Mouse (Mus musculus): ENCODE measurements at regions not wholly inside any gene's neighbourhood (a gene's known extent, or its start where the extent isn't known, plus 50 kb on each side); places are given as distances from the start of the nearest gene placed in this dataset.

DNA sequence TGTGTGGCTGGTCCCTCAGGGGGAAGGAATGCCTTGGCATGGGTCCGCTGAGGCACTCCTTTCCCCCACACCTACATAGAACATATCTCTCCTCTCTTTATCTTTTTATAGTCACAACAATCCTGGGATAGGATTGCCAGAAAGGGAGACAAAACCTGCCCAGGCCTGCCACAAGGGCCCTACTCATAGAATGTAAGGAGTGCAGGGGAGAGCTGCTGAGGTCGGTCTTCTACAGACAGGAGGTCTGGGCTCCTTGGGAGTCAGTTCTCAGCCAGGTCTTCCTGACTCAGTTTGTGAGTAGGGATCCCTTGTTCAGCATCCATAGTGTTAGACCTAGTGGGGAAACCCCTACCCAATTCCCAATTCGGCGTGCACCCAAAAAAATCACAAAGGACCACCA lies 70.8 kb upstream of the Cpsf6 start:
- Histone ChIP-seq H3K9me3 (replicated peaks; ENCODE audit: low read length) (no peaks in the 10 kb centered on the region), H3K4me2 (ENCODE audit: insufficient read depth, low read depth, poor library complexity, severe bottlenecking) (no peak overlapping the region), H3K79me2 (replicated peaks; ENCODE audit: control insufficient read depth, extremely low read depth, insufficient read depth, poor library complexity, severe bottlenecking) (no peaks in the 10 kb centered on the region), H3K4me1 (ENCODE audit: control insufficient read depth in 1 of 2, insufficient read depth in 2 of 2) (peaks cover 0 to 15% of the 10 kb centered on the region in 2 experiments; a peak in 2 of 4 replicates), H3K36me3 (replicated peaks in 1 of 2; ENCODE audit: control insufficient read depth in 1 of 2, insufficient read depth in 1 of 2, low read length in 1 of 2) (no peaks in the 10 kb centered on the region), H3K27me3 (replicated peaks) (no peaks in the 10 kb centered on the region), H3K4me3 (replicated peaks in 1 of 3; ENCODE audit: low read depth in 2 of 3, low read length in 2 of 3, poor library complexity in 1 of 3) (no peak overlapping the region), H3K27ac (ENCODE audit: insufficient read depth, low read depth) (no peak overlapping the region), H3K9ac (ENCODE audit: insufficient read depth, low read depth) (no peak overlapping the region)
- no peak for DNase-seq (ENCODE audit: extremely low read depth)
- TF ChIP-seq RCOR1 (conservative IDR thresholded peaks at IDR 0.05; ENCODE audit: low read depth, low read length) = no peak
- no peak for TF ChIP-seq ZC3H11A (IDR thresholded peaks at IDR 0.05; ENCODE audit: low read depth, low read length)
- no peak for TF ChIP-seq PAX5 (IDR thresholded peaks at IDR 0.05; ENCODE audit: low read length)
- no peak for TF ChIP-seq JUND (conservative IDR thresholded peaks at IDR 0.05; ENCODE audit: low read depth, low read length)
- TF ChIP-seq MAFK (IDR thresholded peaks at IDR 0.05; ENCODE audit: insufficient replicate concordance, low read length) = no peak
- TF ChIP-seq RAD21 (IDR thresholded peaks at IDR 0.05; ENCODE audit: low read depth, low read length) = no peak
- no peak for TF ChIP-seq CTCF (conservative IDR thresholded peaks at IDR 0.05 in 1 of 2, IDR thresholded peaks at IDR 0.05 in 1 of 2; ENCODE audit: low read depth in 2 of 2, low read length in 2 of 2)
- TF ChIP-seq CHD2 (IDR thresholded peaks at IDR 0.05; ENCODE audit: low read length) = no peak
- no peak for TF ChIP-seq USF1 (IDR thresholded peaks at IDR 0.05; ENCODE audit: low read depth, low read length)
- TF ChIP-seq SIN3A (IDR thresholded peaks at IDR 0.05; ENCODE audit: low read length) = no peak
- no peak for TF ChIP-seq BHLHE40 (IDR thresholded peaks at IDR 0.05; ENCODE audit: low read depth, low read length)
- no peak for TF ChIP-seq POLR2AphosphoS2 (IDR thresholded peaks at IDR 0.05; ENCODE audit: low read depth, low read length)
- no peak for TF ChIP-seq MAX (IDR thresholded peaks at IDR 0.05; ENCODE audit: low read length)
- no peak for TF ChIP-seq MEF2A (IDR thresholded peaks at IDR 0.05; ENCODE audit: borderline replicate concordance, low read depth, low read length)
- in situ Hi-C loops (cut with MboI; ENCODE audit: low pct_ligation_motif_present, low pct_unique_long_range_greater_than_20kb, low sequenced_read_pairs) (no loop called here), dilution Hi-C loops (cut with MboI; ENCODE audit: extremely low pct_ligation_motif_present, extremely low pct_unique_long_range_greater_than_20kb, low sequenced_read_pairs) (no loop called here)

DNA sequence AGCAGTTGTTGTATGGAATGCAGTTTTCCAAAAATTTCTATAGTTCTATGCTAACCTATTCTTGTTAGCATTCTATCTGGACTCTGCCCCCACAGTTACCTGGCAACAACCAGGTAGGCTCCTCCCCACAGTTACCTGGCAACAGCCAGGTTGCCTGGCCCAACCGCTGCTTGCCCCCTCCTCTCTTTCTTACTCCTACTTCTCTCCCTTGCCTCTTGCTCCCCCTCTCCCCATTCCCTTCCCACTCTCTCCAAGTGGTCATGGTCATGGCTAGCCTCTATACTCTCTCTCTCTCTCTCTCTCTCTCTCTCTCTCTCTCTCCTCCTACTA lies 70.4 kb upstream of the Cpsf6 start:
- Histone ChIP-seq H3K9ac (ENCODE audit: insufficient read depth, low read depth) (no peak overlapping the region), H3K79me2 (replicated peaks; ENCODE audit: control insufficient read depth, extremely low read depth, insufficient read depth, poor library complexity, severe bottlenecking) (no peaks in the 10 kb centered on the region), H3K4me2 (ENCODE audit: insufficient read depth, low read depth, poor library complexity, severe bottlenecking) (no peak overlapping the region), H3K9me3 (replicated peaks; ENCODE audit: low read length) (no peaks in the 10 kb centered on the region), H3K36me3 (replicated peaks in 1 of 2; ENCODE audit: control insufficient read depth in 1 of 2, insufficient read depth in 1 of 2, low read length in 1 of 2) (no peaks in the 10 kb centered on the region), H3K4me1 (ENCODE audit: control insufficient read depth in 1 of 2, insufficient read depth in 2 of 2) (peaks cover 0 to 15% of the 10 kb centered on the region in 2 experiments; a peak in 2 of 4 replicates), H3K4me3 (replicated peaks in 1 of 3; ENCODE audit: low read depth in 2 of 3, low read length in 2 of 3, poor library complexity in 1 of 3) (no peak overlapping the region), H3K27me3 (replicated peaks) (no peaks in the 10 kb centered on the region), H3K27ac (ENCODE audit: insufficient read depth, low read depth) (no peak overlapping the region)
- TF ChIP-seq MYC (IDR thresholded peaks at IDR 0.05; ENCODE audit: low read depth, low read length) (no peak), SIN3A (IDR thresholded peaks at IDR 0.05; ENCODE audit: low read length) (no peak), UBTF (IDR thresholded peaks at IDR 0.05; ENCODE audit: low read depth, low read length) (no peak), CHD2 (IDR thresholded peaks at IDR 0.05; ENCODE audit: low read length) (no peak), MAX (IDR thresholded peaks at IDR 0.05; ENCODE audit: low read length) (no peak), ETS1 (conservative IDR thresholded peaks at IDR 0.05; ENCODE audit: low read depth, low read length) (no peak), JUN (IDR thresholded peaks at IDR 0.05; ENCODE audit: insufficient read depth, low read depth, low read length) (no peak), KAT2A (IDR thresholded peaks at IDR 0.05; ENCODE audit: insufficient replicate concordance, low read length) (no peak)
- in situ Hi-C loops (cut with MboI; ENCODE audit: low pct_ligation_motif_present, low pct_unique_long_range_greater_than_20kb, low sequenced_read_pairs) = no loop called here
- DNase-seq (ENCODE audit: extremely low read depth) = no peak
- dilution Hi-C loops (cut with MboI; ENCODE audit: extremely low pct_ligation_motif_present, extremely low pct_unique_long_range_greater_than_20kb, low sequenced_read_pairs) = no loop called here

All from CH12.LX (cell line).